Mouse (Mus musculus) NIH3T3 (cell line): ENCODE data around the gene Tmem213.
A peak's percentile ranks its signal among the peaks of the same experiment; 100 is the strongest.

Experiments used
- DNase-seq: peaks from one replicate; pipeline ENCODE4 v3.0.0-alpha.2; 2012; ENCODE audit warnings: low read depth

Tmem213 gene

GRCm38 (mm10) chr6:38118341-38118740, 9.3 kb downstream of the Tmem213 start:
- no peak for DNase-seq

GRCm38 (mm10) chr6:38120681-38121371, 11.8 kb downstream of the Tmem213 start:
- DNase-seq, result no peak

- DNase-seq, result no peak
Observed at GRCm38 (mm10) chr6:38121843-38122242, 12.8 kb downstream of the Tmem213 start.

- DNase-seq, result no peak
Observed at GRCm38 (mm10) chr6:38122791-38123190, 13.7 kb downstream of the Tmem213 start.

- no peak for DNase-seq
Observed at GRCm38 (mm10) chr6:38123471-38124206, 14.6 kb downstream of the Tmem213 start.

- DNase-seq, result no peak
Observed at GRCm38 (mm10) chr6:38124207-38124835, 15.3 kb downstream of the Tmem213 start, which contains the start of gene Atp6v0a4. Gene Atp6v0a4 (minus strand): TSS chr6:38124586.

- DNase-seq, result no peak
Observed at GRCm38 (mm10) chr6:38124882-38125281, 15.8 kb downstream of the Tmem213 start.

- no peak for DNase-seq
Observed at GRCm38 (mm10) chr6:38125462-38125861, 16.4 kb downstream of the Tmem213 start.

- no peak for DNase-seq
Observed at GRCm38 (mm10) chr6:38128115-38128514, 19.1 kb downstream of the Tmem213 start.

GRCm38 (mm10) chr6:38129883-38130282, 20.8 kb downstream of the Tmem213 start:
- DNase-seq, result no peak

- peak; percentile 91 for DNase-seq
Observed at GRCm38 (mm10) chr6:38131801-38132231, 22.8 kb downstream of the Tmem213 start.

- peak; percentile 86 for DNase-seq
Observed at GRCm38 (mm10) chr6:38134806-38135559, 25.9 kb downstream of the Tmem213 start.

- DNase-seq, result peak; percentile 68
Observed at GRCm38 (mm10) chr6:38139086-38139485, 30.0 kb downstream of the Tmem213 start.

GRCm38 (mm10) chr6:38140402-38140801, 31.3 kb downstream of the Tmem213 start:
- no peak for DNase-seq

- DNase-seq, result peak; percentile 98
Observed at GRCm38 (mm10) chr6:38144161-38144998, 35.3 kb downstream of the Tmem213 start.

GRCm38 (mm10) chr6:38145463-38146065, 36.5 kb downstream of the Tmem213 start:
- peak; percentile 34 for DNase-seq

- no peak for DNase-seq
Observed at GRCm38 (mm10) chr6:38147301-38147700, 38.2 kb downstream of the Tmem213 start.

- DNase-seq, result no peak
Observed at GRCm38 (mm10) chr6:38148626-38149025, 39.6 kb downstream of the Tmem213 start.

GRCm38 (mm10) chr6:38149483-38149882, 40.4 kb downstream of the Tmem213 start:
- no peak for DNase-seq

GRCm38 (mm10) chr6:38152305-38152704, 43.2 kb downstream of the Tmem213 start:
- no peak for DNase-seq

GRCm38 (mm10) chr6:38156204-38156603, 47.1 kb downstream of the Tmem213 start:
- no peak for DNase-seq
